Mouse (Mus musculus) cortical plate, adult 2 months (tissue): Measurements from ENCODE around the gene Zfp804a.

Experiments
- CTCF ChIP-seq: fragments of 200-500 bp; IDR thresholded peaks from 2 replicates; pipeline ENCODE4 v1.5.1; 2011; ENCODE audit warnings: mild to moderate bottlenecking, control low read depth, low read length; ENCODE audit not compliant: insufficient read depth; ENCODE audit errors: extremely low read depth
- POLR2A ChIP-seq: fragments of 200-500 bp; IDR thresholded peaks from 2 replicates; pipeline ENCODE4 v1.6.1; 2011; ENCODE audit warnings: mild to moderate bottlenecking, low read length, control low read depth; ENCODE audit not compliant: insufficient read depth; ENCODE audit errors: extremely low read depth

- TF ChIP-seq CTCF: no peak
- TF ChIP-seq POLR2A: no peak
Measured at GRCm38 (mm10) chr2:82246020-82246419, 193.0 kb downstream of the Zfp804a start.
